8 mouse cellular contexts compared by ENCODE assay signal in genomic region chr13:62856305-62856675, GRCm38 (mm10). TPM values are rescaled to one million over a fixed set of nuclear protein-coding genes. Genes with fewer than 3 reads are reported as not detected.
DNase-seq lines count a peak whose midpoint lies in the region; ATAC-seq and TF ChIP-seq lines count a peak whose summit lies in the region.

No protein-coding gene starts in this region.

- no peak overlapping the region for H3K27ac ChIP-seq in cerebellum, adult 2 months (ENCODE audit: insufficient read depth, low read length)
- H3K27ac ChIP-seq in lung, embryonic 14.5 days (ENCODE audit: low read depth), result no peak overlapping the region
- H3K27ac ChIP-seq in thymus, adult 2 months (ENCODE audit: control insufficient read depth, insufficient read depth, low read length), result no peak overlapping the region

- H3K4me1 ChIP-seq in cerebellum, adult 2 months (ENCODE audit: control insufficient read depth, insufficient read depth, low read length), result no peaks in the 10 kb centered on the region
- no peaks in the 10 kb centered on the region for H3K4me1 ChIP-seq in lung, embryonic 14.5 days (ENCODE audit: insufficient read depth)
- H3K4me1 ChIP-seq in thymus, adult 2 months (replicated peaks; ENCODE audit: control insufficient read depth, insufficient read depth, low read length), result peaks cover 2% of the 10 kb centered on the region

- H3K4me2 ChIP-seq in lung, embryonic 14.5 days, result peak overlapping the region; percentile 47

- 3% methylated on average over 5 of the region's 5 CpGs for WGBS in cerebellum, adult 2 months
- WGBS in lung, embryonic 14.5 days, result 5% methylated on average over 5 of the region's 5 CpGs
- WGBS in thymus, adult 2 months, result 9% methylated on average over 5 of the region's 5 CpGs

- ATAC-seq in hematopoietic stem cell, adult 5-6 weeks (replicated peaks in 1 of 2; ENCODE audit: insufficient read depth in 1 of 2, low FRiP score in 2 of 2, low TSS enrichment in 1 of 2, low read depth in 1 of 2, poor library complexity in 2 of 2, severe bottlenecking in 2 of 2), result peak; percentile 91 to 93
- ATAC-seq in lung, embryonic 14.5 days (ENCODE audit: insufficient read depth), result peak; percentile 94

- no peak for TF ChIP-seq POLR2A in cerebellum, adult 2 months (IDR thresholded peaks at IDR 0.05; ENCODE audit: borderline replicate concordance, insufficient read depth, low read length)
- TF ChIP-seq POLR2A in thymus, adult 2 months (IDR thresholded peaks at IDR 0.05; ENCODE audit: control insufficient read depth, extremely low read depth, insufficient read depth, low read length, poor library complexity), result no peak

- no peak overlapping the region for H3K9ac ChIP-seq in lung, embryonic 14.5 days

- H3K27me3 ChIP-seq in cerebellum, adult 2 months (ENCODE audit: control insufficient read depth, insufficient read depth, low read length), result no peaks in the 10 kb centered on the region
- H3K27me3 ChIP-seq in lung, embryonic 14.5 days (ENCODE audit: insufficient read depth, low read length), result no peaks in the 10 kb centered on the region
- no peaks in the 10 kb centered on the region for H3K27me3 ChIP-seq in thymus, adult 2 months (ENCODE audit: control insufficient read depth, insufficient read depth, low read length)

- no peak overlapping the region for H3K4me3 ChIP-seq in cerebellum, adult 2 months (replicated peaks; ENCODE audit: insufficient read depth, low read depth, low read length)
- peak overlapping the region; percentile 10; the same call in 1 of the 2 replicates for H3K4me3 ChIP-seq in lung, embryonic 14.5 days (ENCODE audit: low read depth, low read length)
- 0 out of 2 replicates have a peak overlapping the region, but pooled peaks have one; percentile 19 for H3K4me3 ChIP-seq in thymus, adult 2 months (ENCODE audit: control insufficient read depth, insufficient read depth, low read length)

- TF ChIP-seq CTCF in cerebellum, adult 2 months (IDR thresholded peaks at IDR 0.05; ENCODE audit: borderline replicate concordance, insufficient read depth, low read depth, low read length), result peak; percentile 74
- peak; percentile 96 for TF ChIP-seq CTCF in lung, embryonic 14.5 days (IDR thresholded peaks at IDR 0.05; ENCODE audit: low read depth)
- TF ChIP-seq CTCF in thymus, adult 2 months (IDR thresholded peaks at IDR 0.05; ENCODE audit: borderline replicate concordance, control insufficient read depth, extremely low read depth, insufficient read depth, low read length, poor library complexity), result peak; percentile 97

- no peaks in the 10 kb centered on the region for H3K9me3 ChIP-seq in lung, embryonic 14.5 days (ENCODE audit: low read depth, low read length)

- peak; percentile 92 for DNase-seq in MN1 (ENCODE audit: low spot score)
- peak; percentile 37 to 50 for DNase-seq in cerebellum, adult 2 months
- peak; percentile 94 for DNase-seq in forelimb bud, embryonic 11.5 days (ENCODE audit: low read depth, low spot score)
- DNase-seq in layer of hippocampus, adult 8-10 months (ENCODE audit: low spot score in 2 of 2), result peak; percentile 45 to 73
- peak; percentile 93 for DNase-seq in lung, embryonic 14.5 days
- DNase-seq in ovary, adult 18-20 months (ENCODE audit: low spot score), result peak; percentile 58
- DNase-seq in thymus, adult 2 months, result peak; percentile 73

- no peaks in the 10 kb centered on the region for H3K36me3 ChIP-seq in lung, embryonic 14.5 days (ENCODE audit: insufficient read depth)
- H3K36me3 ChIP-seq in thymus, adult 2 months (ENCODE audit: control insufficient read depth, insufficient read depth, low read length), result no peaks in the 10 kb centered on the region

RNA-seq across cellular contexts. Expression of gene Fbp2, which starts 1.9 kb away (rescaled TPM):
- polyA plus RNA-seq in cerebellum, adult 2 months (2012; rRNA removed), result not detected in 2 replicates
- total RNA-seq in hematopoietic stem cell, adult 5-6 weeks (2017), result not detected in 2 replicates
- not detected for total RNA-seq in layer of hippocampus, adult 8-10 months (2022)
- not detected in 2 replicates for polyA plus RNA-seq in lung, embryonic 14.5 days (2014; fragmentation: Nextera tagmentation; extraction: Ambion mirVana)
- 0.69 and 1.0 TPM in 2 replicates for polyA plus RNA-seq in thymus, adult 2 months (2012; rRNA removed)

RNA-seq across cellular contexts. Expression of gene Fbp1, which starts 31.8 kb away (rescaled TPM):
- polyA plus RNA-seq in cerebellum, adult 2 months (2012; rRNA removed), result 0.21 TPM in 1 of 2 replicates, not detected in the other
- 6.1 and 14.9 TPM in 2 replicates for total RNA-seq in hematopoietic stem cell, adult 5-6 weeks (2017)
- total RNA-seq in layer of hippocampus, adult 8-10 months (2022), result under 1 TPM in 1 of 4 experiments, not detected in 3; 0.27 TPM
- polyA plus RNA-seq in lung, embryonic 14.5 days (2014; fragmentation: Nextera tagmentation; extraction: Ambion mirVana), result 0.97 and 1.1 TPM in 2 replicates
- polyA plus RNA-seq in thymus, adult 2 months (2012; rRNA removed), result 2.3 and 4.6 TPM in 2 replicates

Comparison
In these comparisons a context has a peak if more than half of its experiments do, and no peak if none do; other contexts are left out.
1. DNase-seq: peak in every context shown above with its lines; median percentile 94 in forelimb bud, embryonic 11.5 days; 93 in lung, embryonic 14.5 days; 92 in MN1; 73 in thymus, adult 2 months; 59 in layer of hippocampus, adult 8-10 months; 58 in ovary, adult 18-20 months; 44 in cerebellum, adult 2 months.